Mouse (Mus musculus) thymus, postnatal 14 days (tissue): ENCODE measurements around the gene Gpr89.
A peak's percentile ranks its signal among the peaks of the same experiment; 100 is the strongest.

Experiments
- DNase-seq: peaks from one replicate; pipeline ENCODE4 v3.0.0; 2021

Gpr89 gene

GRCm38 (mm10) chr3:96904851-96905541, at the start of gene Gpr89:
Gene Gpr89, minus strand, starts transcription at chr3:96905346.
- DNase-seq = peak; percentile 95

- DNase-seq = no peak
These were observed 48.5 kb upstream of the Gpr89 start for GRCm38 (mm10) chr3:96953489-96954233.

- DNase-seq = no peak
These were observed 37.6 kb upstream of the Gpr89 start for GRCm38 (mm10) chr3:96942706-96943105.

- peak; percentile 90 for DNase-seq
These were observed 33.6 kb upstream of the Gpr89 start for GRCm38 (mm10) chr3:96938738-96939137.

GRCm38 (mm10) chr3:96937606-96938005, 32.5 kb upstream of the Gpr89 start:
- DNase-seq = no peak

GRCm38 (mm10) chr3:96936241-96936640, 31.1 kb upstream of the Gpr89 start:
- peak; percentile 33 for DNase-seq

- DNase-seq = no peak
These were observed 26.1 kb upstream of the Gpr89 start for GRCm38 (mm10) chr3:96931261-96931681.

GRCm38 (mm10) chr3:96925920-96926319, 20.8 kb upstream of the Gpr89 start, which contains the start of gene Gja8:
Gene Gja8, minus strand, starts transcription at chr3:96926020.
- no peak for DNase-seq

GRCm38 (mm10) chr3:96924631-96925030, 19.5 kb upstream of the Gpr89 start:
- no peak for DNase-seq

- no peak for DNase-seq
These were observed 15.8 kb upstream of the Gpr89 start for GRCm38 (mm10) chr3:96920991-96921390.

GRCm38 (mm10) chr3:96905592-96905991, 446 bp upstream of the Gpr89 start:
- no peak for DNase-seq

GRCm38 (mm10) chr3:96904393-96904792, 753 bp downstream of the Gpr89 start, which contains the start of gene Gja5:
Gene Gja5, plus strand, starts transcription at chr3:96904693.
- DNase-seq = no peak

GRCm38 (mm10) chr3:96902336-96902999, 2.7 kb downstream of the Gpr89 start:
- no peak for DNase-seq

GRCm38 (mm10) chr3:96883690-96884089, 21.5 kb downstream of the Gpr89 start:
- no peak for DNase-seq

GRCm38 (mm10) chr3:96882061-96882849, 22.9 kb downstream of the Gpr89 start:
- DNase-seq = no peak

- DNase-seq = no peak
These were observed 23.6 kb downstream of the Gpr89 start for GRCm38 (mm10) chr3:96881557-96881956.

- no peak for DNase-seq
These were observed 24.8 kb downstream of the Gpr89 start for GRCm38 (mm10) chr3:96880385-96880784.

GRCm38 (mm10) chr3:96879536-96879935, 25.6 kb downstream of the Gpr89 start:
- DNase-seq = no peak

- DNase-seq = no peak
These were observed 30.2 kb downstream of the Gpr89 start for GRCm38 (mm10) chr3:96874808-96875571.

- DNase-seq = no peak
These were observed 32.6 kb downstream of the Gpr89 start for GRCm38 (mm10) chr3:96872501-96872900.

- no peak for DNase-seq
These were observed 34.1 kb downstream of the Gpr89 start for GRCm38 (mm10) chr3:96871070-96871469.

GRCm38 (mm10) chr3:96870270-96870669, 34.9 kb downstream of the Gpr89 start:
- DNase-seq = no peak
